Mouse (Mus musculus) olfactory bulb, adult 2 months (tissue): ENCODE data around the gene P2ry6.

Experiments
- CTCF ChIP-seq: fragments of 200-500 bp; IDR thresholded peaks from 2 replicates; pipeline ENCODE4 v1.5.1; 2012; ENCODE audit warnings: low read depth, mild to moderate bottlenecking, low read length, moderate library complexity; ENCODE audit not compliant: insufficient read depth
- POLR2A ChIP-seq: fragments of 200-500 bp; IDR thresholded peaks from 2 replicates; pipeline ENCODE4 v1.6.1; 2012; ENCODE audit warnings: mild to moderate bottlenecking, low read depth, low read length, moderate library complexity; ENCODE audit not compliant: insufficient read depth

GRCm38 (mm10) chr7:100997951-100998577, 23.6 kb upstream of the P2ry6 start:
- TF ChIP-seq CTCF, result no peak
- TF ChIP-seq POLR2A, result no peak
